Mouse (Mus musculus): ENCODE measurements at regions not wholly inside any gene's neighbourhood (a gene's known extent, or its start where the extent isn't known, plus 50 kb on each side); places are given as distances from the start of the nearest gene placed in this dataset.

DNA sequence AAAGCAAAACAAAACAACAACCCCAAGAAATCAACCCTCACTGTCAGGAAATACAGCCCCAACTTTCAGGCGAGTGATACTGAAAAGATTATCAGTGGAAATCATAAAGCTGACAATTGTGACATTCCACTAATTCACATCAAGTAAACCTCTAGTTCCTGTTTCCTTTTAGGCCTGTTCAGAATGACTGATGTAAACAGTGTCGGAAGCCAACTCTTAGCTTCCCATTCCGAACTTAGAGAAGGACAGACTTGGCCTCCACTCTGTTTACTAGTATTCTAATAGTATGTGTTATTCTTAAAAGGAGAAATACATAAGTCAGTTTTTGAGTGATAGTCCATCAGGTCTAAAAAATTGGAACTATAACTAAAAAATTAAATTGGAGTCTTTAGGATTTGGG is 223.9 kb upstream of the Rnd3 start:
- Histone ChIP-seq H3K27ac (replicated peaks; ENCODE audit: low read depth, low read length) (no peak overlapping the region), H3K9ac (ENCODE audit: low read depth, low read length, severe bottlenecking) (no peak overlapping the region), H3K4me2 (replicated peaks; ENCODE audit: low read depth, low read length, severe bottlenecking) (no peak overlapping the region), H3K9me3 (ENCODE audit: control insufficient read depth, low read length) (no peaks in the 10 kb centered on the region), H3K36me3 (ENCODE audit: control insufficient read depth, insufficient read depth, low read length) (no peaks in the 10 kb centered on the region), H3K4me3 (replicated peaks; ENCODE audit: low read length) (no peak overlapping the region), H3K27me3 (ENCODE audit: control insufficient read depth, insufficient read depth, low read length) (no peaks in the 10 kb centered on the region), H3K4me1 (ENCODE audit: control insufficient read depth, insufficient read depth, low read length) (no peaks in the 10 kb centered on the region)
- WGBS: 73% methylated on average over 3 of the region's 3 CpGs
- ATAC-seq (ENCODE audit: low FRiP score, low read depth) (no peak), DNase-seq (ENCODE audit: low spot score) (no peak)
- TF ChIP-seq POLR2A (IDR thresholded peaks at IDR 0.05; ENCODE audit: borderline replicate concordance, extremely low read depth, insufficient read depth, insufficient read length): no peak

DNA sequence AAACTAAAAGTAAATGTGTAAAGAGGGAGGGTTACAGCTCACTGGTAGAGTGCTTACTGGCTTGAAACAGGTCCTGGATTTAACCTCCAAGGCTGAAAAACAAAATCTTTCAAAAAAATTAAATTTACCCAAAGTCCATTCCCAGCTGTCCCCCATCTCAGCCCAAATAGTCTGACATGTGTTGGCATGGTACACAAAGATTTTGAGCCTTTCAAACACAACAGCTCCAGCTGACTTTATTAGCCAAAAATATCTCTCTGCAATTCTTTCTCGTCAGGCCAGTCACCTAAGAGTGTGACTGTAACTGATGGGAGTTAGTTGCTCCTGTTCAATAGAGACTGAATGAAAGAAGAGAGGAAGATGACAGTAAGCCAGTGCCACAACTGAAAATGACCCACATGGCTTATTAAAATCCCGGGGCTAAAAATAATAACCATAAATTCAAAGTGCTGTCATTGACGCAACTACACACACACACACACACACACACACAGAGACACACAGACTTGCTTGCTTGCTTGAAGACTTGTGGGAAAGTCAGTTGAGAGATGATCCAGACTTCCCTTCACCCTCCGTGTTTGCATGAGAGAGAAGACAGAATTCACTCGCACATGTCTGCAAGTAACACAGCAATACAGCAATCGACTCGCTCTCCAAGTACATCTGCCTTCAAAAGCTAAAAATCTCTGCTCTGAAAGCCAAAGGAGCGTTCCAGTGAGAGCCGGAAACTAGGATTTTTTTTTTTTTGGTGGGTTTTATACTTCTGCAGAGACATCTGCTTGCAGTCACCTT is 214.1 kb upstream of the Rnd3 start:
- Histone ChIP-seq H3K27me3 (ENCODE audit: control insufficient read depth, insufficient read depth, low read length) (no peaks in the 10 kb centered on the region), H3K9me3 (ENCODE audit: control insufficient read depth, low read length) (no peaks in the 10 kb centered on the region), H3K4me3 (replicated peaks; ENCODE audit: low read length) (no peak overlapping the region), H3K27ac (replicated peaks; ENCODE audit: low read depth, low read length) (no peak overlapping the region), H3K4me2 (replicated peaks; ENCODE audit: low read depth, low read length, severe bottlenecking) (no peak overlapping the region), H3K36me3 (ENCODE audit: control insufficient read depth, insufficient read depth, low read length) (no peaks in the 10 kb centered on the region), H3K9ac (ENCODE audit: low read depth, low read length, severe bottlenecking) (no peak overlapping the region), H3K4me1 (ENCODE audit: control insufficient read depth, insufficient read depth, low read length) (no peaks in the 10 kb centered on the region; the same call in none of the 2 replicates)
- DNase-seq (ENCODE audit: low spot score) (no peak), ATAC-seq (ENCODE audit: low FRiP score, low read depth) (no peak)
- no peak for TF ChIP-seq POLR2A (IDR thresholded peaks at IDR 0.05; ENCODE audit: borderline replicate concordance, extremely low read depth, insufficient read depth, insufficient read length)
- WGBS: 56% methylated on average over 9 of the region's 9 CpGs

DNA sequence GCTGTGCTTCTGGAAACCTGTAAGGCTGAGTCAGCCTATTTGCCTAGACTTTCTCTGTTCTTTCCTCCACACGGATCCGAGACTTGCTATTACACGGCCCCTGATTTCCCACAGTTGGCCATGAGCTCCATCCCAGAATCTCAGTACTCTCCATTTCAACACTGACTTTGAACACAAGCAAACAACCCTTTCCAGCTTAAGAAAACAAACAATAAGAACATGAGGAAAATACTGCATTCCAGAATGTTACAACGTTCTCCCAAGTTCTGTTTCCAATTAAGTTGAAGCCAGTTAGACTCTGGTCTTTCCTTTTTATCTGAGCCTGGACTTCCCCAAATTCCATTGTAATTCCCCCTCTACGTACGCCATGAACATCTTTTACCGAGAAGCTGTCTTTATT is 206.4 kb upstream of the Rnd3 start:
- Histone ChIP-seq H3K4me1 (ENCODE audit: control insufficient read depth, insufficient read depth, low read length) (0 out of 2 replicates have a peak, but pooled peaks cover 3% of the 10 kb centered on the region), H3K27me3 (ENCODE audit: control insufficient read depth, insufficient read depth, low read length) (no peaks in the 10 kb centered on the region), H3K9ac (ENCODE audit: low read depth, low read length, severe bottlenecking) (no peak overlapping the region), H3K9me3 (ENCODE audit: control insufficient read depth, low read length) (no peaks in the 10 kb centered on the region), H3K36me3 (ENCODE audit: control insufficient read depth, insufficient read depth, low read length) (no peaks in the 10 kb centered on the region), H3K4me2 (replicated peaks; ENCODE audit: low read depth, low read length, severe bottlenecking) (no peak overlapping the region), H3K4me3 (replicated peaks; ENCODE audit: low read length) (no peak overlapping the region), H3K27ac (replicated peaks; ENCODE audit: low read depth, low read length) (peak overlapping the region; percentile 40; the same call in 1 of the 2 replicates)
- no peak for TF ChIP-seq POLR2A (IDR thresholded peaks at IDR 0.05; ENCODE audit: borderline replicate concordance, extremely low read depth, insufficient read depth, insufficient read length)
- no peak for ATAC-seq (ENCODE audit: low FRiP score, low read depth)
- peak; percentile 14 for DNase-seq (ENCODE audit: low spot score)
- 40% methylated on average over 7 of the region's 7 CpGs for WGBS

DNA sequence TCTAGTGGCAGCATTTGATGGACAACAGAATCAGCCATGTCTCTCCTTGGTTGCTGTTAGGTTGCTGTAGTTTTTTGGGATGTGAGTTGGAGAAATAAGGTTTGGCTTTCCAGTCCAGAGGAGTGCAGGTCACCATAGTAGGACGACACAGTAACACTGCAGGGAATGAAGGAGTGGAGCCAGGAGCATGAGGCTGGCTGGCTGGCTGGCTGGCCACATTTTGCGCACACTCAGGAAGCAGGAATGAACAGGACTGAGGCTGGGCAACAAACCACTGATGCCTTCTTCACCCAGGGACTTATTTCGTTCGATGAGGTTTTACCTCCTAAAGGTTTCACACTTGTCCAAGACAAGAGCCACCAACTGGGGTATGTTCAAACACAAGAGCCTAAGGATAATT is 205.9 kb upstream of the Rnd3 start:
- H3K4me3 ChIP-seq (replicated peaks; ENCODE audit: low read length): no peak overlapping the region
- 0 out of 2 replicates have a peak, but pooled peaks cover 5% of the 10 kb centered on the region for H3K4me1 ChIP-seq (ENCODE audit: control insufficient read depth, insufficient read depth, low read length)
- H3K27me3 ChIP-seq (ENCODE audit: control insufficient read depth, insufficient read depth, low read length): no peaks in the 10 kb centered on the region
- 93% methylated on average over 4 of the region's 4 CpGs for WGBS
- no peak for ATAC-seq (ENCODE audit: low FRiP score, low read depth)
- H3K27ac ChIP-seq (replicated peaks; ENCODE audit: low read depth, low read length): 0 out of 2 replicates have a peak overlapping the region, but pooled peaks have one; percentile 40
- no peaks in the 10 kb centered on the region for H3K9me3 ChIP-seq (ENCODE audit: control insufficient read depth, low read length)
- no peak overlapping the region for H3K4me2 ChIP-seq (replicated peaks; ENCODE audit: low read depth, low read length, severe bottlenecking)
- H3K9ac ChIP-seq (ENCODE audit: low read depth, low read length, severe bottlenecking): no peak overlapping the region
- DNase-seq (ENCODE audit: low spot score): no peak
- TF ChIP-seq POLR2A (IDR thresholded peaks at IDR 0.05; ENCODE audit: borderline replicate concordance, extremely low read depth, insufficient read depth, insufficient read length): no peak
- H3K36me3 ChIP-seq (ENCODE audit: control insufficient read depth, insufficient read depth, low read length): no peaks in the 10 kb centered on the region

DNA sequence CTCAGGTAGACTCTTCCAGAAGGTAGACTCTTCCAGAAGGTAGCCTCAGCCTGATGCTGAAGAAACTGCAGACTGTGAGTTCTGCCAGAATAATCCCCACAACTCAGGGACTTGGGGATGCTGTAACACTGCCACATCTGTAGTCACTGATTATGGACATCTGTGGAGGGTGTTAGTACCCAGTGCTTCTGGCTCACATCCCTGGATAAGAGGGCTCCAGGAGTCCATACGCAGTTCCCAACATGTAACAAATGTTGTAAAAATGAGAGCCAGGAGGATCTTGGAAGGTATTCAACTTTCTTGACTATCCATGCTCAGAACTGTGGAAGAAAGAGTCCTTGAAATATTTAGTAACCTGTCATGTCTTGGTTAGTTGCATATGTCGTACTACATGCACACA is 200.7 kb upstream of the Rnd3 start:
- ATAC-seq (ENCODE audit: low FRiP score, low read depth): peak; percentile 68; the same call in 1 of the 2 replicates
- H3K4me2 ChIP-seq (replicated peaks; ENCODE audit: low read depth, low read length, severe bottlenecking): no peak overlapping the region
- no peaks in the 10 kb centered on the region for H3K9me3 ChIP-seq (ENCODE audit: control insufficient read depth, low read length)
- H3K4me1 ChIP-seq (ENCODE audit: control insufficient read depth, insufficient read depth, low read length): peaks cover 13% of the 10 kb centered on the region
- H3K36me3 ChIP-seq (ENCODE audit: control insufficient read depth, insufficient read depth, low read length): no peaks in the 10 kb centered on the region
- H3K27me3 ChIP-seq (ENCODE audit: control insufficient read depth, insufficient read depth, low read length): no peaks in the 10 kb centered on the region
- H3K9ac ChIP-seq (ENCODE audit: low read depth, low read length, severe bottlenecking): no peak overlapping the region
- H3K4me3 ChIP-seq (replicated peaks; ENCODE audit: low read length): no peak overlapping the region
- peak; percentile 85 for DNase-seq (ENCODE audit: low spot score)
- TF ChIP-seq POLR2A (IDR thresholded peaks at IDR 0.05; ENCODE audit: borderline replicate concordance, extremely low read depth, insufficient read depth, insufficient read length): no peak
- H3K27ac ChIP-seq (replicated peaks; ENCODE audit: low read depth, low read length): no peak overlapping the region
- WGBS: 31% methylated on average over 2 of the region's 2 CpGs

All from limb, embryonic 14.5 days (tissue).